Mouse (Mus musculus): ENCODE measurements around the gene Cox4i2.

GRCm38 (mm10) chr2:152794281-152794827, 40.4 kb downstream of the Cox4i2 start:
- TF ChIP-seq CTCF (IDR thresholded peaks at IDR 0.05; ENCODE audit: extremely low read depth, insufficient read depth, low read length) (no peak), POLR2A (IDR thresholded peaks at IDR 0.05; ENCODE audit: extremely low read depth, insufficient read depth, low read length) (no peak)
